Mouse (Mus musculus): ENCODE data around the gene 2410141K09Rik. TPM values are rescaled to one million over a fixed set of nuclear protein-coding genes. Genes with fewer than 3 reads are reported as not detected.
"Not testable (repeated sequence)": the region's sequence is repeated elsewhere in the genome, so short reads cannot be mapped to it uniquely, and the experiment has no call there.

Gene 2410141K09Rik
- total RNA-seq (2021), result not detected

DNA sequence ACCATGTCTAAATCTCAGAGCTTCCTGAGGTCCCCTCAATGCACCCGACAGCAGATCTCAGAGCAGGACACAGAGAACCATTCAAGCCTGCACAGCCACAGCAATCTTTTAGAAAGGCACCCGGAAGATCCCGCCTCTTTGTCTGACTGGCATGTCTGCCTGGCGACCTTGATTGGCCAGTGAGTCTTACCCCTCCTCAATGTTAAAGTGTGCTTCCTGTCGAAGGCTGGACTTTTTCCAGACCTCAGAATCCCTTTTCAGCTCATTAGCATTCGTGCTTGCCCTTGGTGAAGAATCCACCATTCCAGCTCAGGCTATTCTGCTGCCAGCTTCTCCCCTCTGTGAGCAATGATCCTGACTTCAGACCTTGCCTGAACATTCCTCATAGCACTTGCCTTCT is at the start of gene 2410141K09Rik:
Gene 2410141K09Rik, minus strand, starts transcription at position 101 of the 400 bp plus-strand sequence.
- intact Hi-C loops (cut with DNase I), result not testable (repeated sequence)

DNA sequence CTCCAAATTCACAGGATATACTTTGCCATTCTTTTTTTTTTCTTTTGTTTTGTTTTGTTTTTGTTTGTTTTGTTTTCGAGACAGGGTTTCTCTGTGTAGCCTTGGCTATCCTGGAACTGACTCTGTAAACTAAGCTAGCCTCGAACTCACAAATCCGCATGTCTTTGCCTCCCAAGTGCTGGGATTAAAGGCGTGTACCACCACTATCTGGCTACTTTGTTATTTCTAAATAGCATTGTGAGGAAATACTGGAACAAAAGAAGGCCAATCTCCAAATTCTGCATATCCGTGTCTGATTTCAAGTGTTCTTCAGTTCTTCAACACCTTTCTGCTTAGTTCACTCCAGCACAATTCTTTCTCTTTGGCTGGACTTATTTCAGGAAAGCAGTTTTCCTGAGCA is 14.1 kb downstream of the 2410141K09Rik start:
- DNase-seq (ENCODE audit: low spot score in 2 of 2); intact Hi-C loops (cut with DNase I): not testable (repeated sequence)

More for the DNA sequence above, at the start of gene 2410141K09Rik:
- not testable (repeated sequence) for DNase-seq (ENCODE audit: low spot score in 2 of 2)

DNA sequence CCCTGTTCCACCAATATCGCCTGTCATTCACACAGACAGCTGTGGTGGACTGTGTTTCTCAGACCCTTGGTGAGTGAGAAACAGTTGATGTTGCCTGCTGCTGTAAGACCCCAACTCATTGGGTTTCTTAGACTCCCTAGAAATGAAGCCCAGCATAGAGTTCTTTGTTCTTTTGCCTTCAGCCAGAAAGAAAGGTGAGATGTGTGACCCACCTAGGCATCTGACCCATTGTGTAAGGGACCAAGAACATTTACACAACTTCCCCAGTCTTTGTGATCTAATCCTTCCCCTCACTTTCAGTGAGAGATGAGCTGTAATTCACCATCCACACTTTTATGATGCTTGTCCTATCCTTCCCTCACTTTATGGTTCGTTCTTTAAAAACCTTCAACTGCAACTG is 26.0 kb downstream of the 2410141K09Rik start:
- intact Hi-C loops (cut with DNase I); DNase-seq (ENCODE audit: low spot score in 2 of 2): not testable (repeated sequence)

Other genes starting within 250 kb of the 2410141K09Rik start
- gene Gm10772, start 213.5 kb downstream of the 2410141K09Rik start, total RNA-seq (2021), result not detected